Comparison of ENCODE assay signal across 12 mouse cellular contexts in genomic region chrX:53599993-53600392, GRCm38 (mm10). TPM values are rescaled to one million over a fixed set of nuclear protein-coding genes. Genes with fewer than 3 reads are reported as not detected.
DNase-seq lines count a peak whose midpoint lies in the region; ATAC-seq and TF ChIP-seq lines count a peak whose summit lies in the region.
"Not testable (repeated sequence)": the region's sequence is repeated elsewhere in the genome, so short reads cannot be mapped to it uniquely, and the experiment has no call there.
"Had no signal": no experiment of that assay in that cellular context is flagged by ENCODE, and none has a peak within 500 bp of the region (broad histone marks: within the 10 kb centered on the region; RNA-seq: fewer than 3 reads in every experiment).

No protein-coding gene starts in this region.

- H3K4me3 ChIP-seq in layer of hippocampus, adult 2 months = not testable (repeated sequence)

- H3K27ac ChIP-seq in layer of hippocampus, adult 2 months = not testable (repeated sequence)

- DNase-seq in cerebellum, adult 11-12 months = peak; percentile 27
- peak; percentile 43 to 72 for DNase-seq in frontal cortex, postnatal 36 days (ENCODE audit: low spot score in 2 of 2)
- DNase-seq in heart, postnatal 4 days = peak; percentile 67
- DNase-seq in layer of hippocampus, adult 2 months (ENCODE audit: low spot score in 2 of 2) = peak in 1 of 2 experiments; percentile 65
- DNase-seq in lung, adult 18-20 months = peak; percentile 22 to 39
- peak; percentile 36 for DNase-seq in right cerebral cortex, adult 18-20 months
- peak; percentile 59 for DNase-seq in thymus, postnatal 14 days

- peak; percentile 70 for TF ChIP-seq CTCF in layer of hippocampus, adult 2 months (conservative IDR thresholded peaks at IDR 0.05)

- ATAC-seq in CD4-positive, CD25-positive, alpha-beta regulatory T cell, adult 4 months = peak; percentile 67

RNA-seq across cellular contexts. Expression of gene Rtl8c, which starts 7.8 kb away (rescaled TPM):
- 10 to 100 TPM; 28.9 to 36.0 TPM for polyA plus RNA-seq in CD4-positive, CD25-positive, alpha-beta regulatory T cell, adult 4 months (2017; shearing (Covaris generic))
- 10 to 100 TPM; 28.5 to 32.2 TPM for total RNA-seq in heart, postnatal 4 days (2021)
- total RNA-seq in layer of hippocampus, adult 2 months (2021) = 100 to 1,000 TPM; 174 to 189 TPM

RNA-seq across cellular contexts. Expression of gene Gm14597, which starts 8.8 kb away (rescaled TPM):
- not detected for polyA plus RNA-seq in CD4-positive, CD25-positive, alpha-beta regulatory T cell, adult 4 months (2017; shearing (Covaris generic))
- total RNA-seq in heart, postnatal 4 days (2021) = not detected
- total RNA-seq in layer of hippocampus, adult 2 months (2021) = under 1 TPM in 1 of 2 experiments, not detected in 1; 0.71 TPM
- polyA plus RNA-seq: C2C12; limb, embryonic 11.5 days; neural tube, embryonic 11.5 days; spleen, adult 2 months had no signal

RNA-seq across cellular contexts. Expression of gene Rtl8a, which starts 43.5 kb away (rescaled TPM):
- polyA plus RNA-seq in CD4-positive, CD25-positive, alpha-beta regulatory T cell, adult 4 months (2017; shearing (Covaris generic)) = 10 to 100 TPM; 10.6 to 17.3 TPM
- total RNA-seq in heart, postnatal 4 days (2021) = 100 to 1,000 TPM; 203 to 228 TPM
- total RNA-seq in layer of hippocampus, adult 2 months (2021) = 100 to 1,000 TPM; 198 to 264 TPM

Comparison
In these comparisons a context has a peak if more than half of its experiments do, and no peak if none do; other contexts are left out.
1. RNA of gene Rtl8c, which starts 7.8 kb away (total RNA-seq): 174 to 189 TPM in layer of hippocampus, adult 2 months; 28.5 to 32.2 TPM in heart, postnatal 4 days; every median in the first group is over 4 times any median in the second.